Mouse (Mus musculus) intestine, embryonic 15.5 days (tissue): ENCODE results near the gene Syt2. TPM values are rescaled to one million over a fixed set of nuclear protein-coding genes. Genes with fewer than 3 reads are reported as not detected.

ENCODE experiments used
- ATAC-seq: fragments of 200-750 bp; cut with Nextera tagmentation; 2 replicates; pipeline ENCODE4 v1.8.0; 2017; ENCODE audit warnings: moderate TSS enrichment, moderate library complexity
- H3K27ac ChIP-seq: fragments of 300-500 bp; sonication (generic); 2 replicates; pipeline ENCODE4 v1.5.1; 2015; ENCODE audit warnings: mild to moderate bottlenecking, inconsistent platforms
- H3K27me3 ChIP-seq: fragments of 300-500 bp; sonication (generic); replicated peaks from 2 replicates; pipeline ENCODE4 v1.6.1; 2015; ENCODE audit warnings: inconsistent platforms
- H3K36me3 ChIP-seq: fragments of 300-500 bp; sonication (generic); 2 replicates; pipeline ENCODE4 v1.6.1; 2015; ENCODE audit warnings: inconsistent platforms
- H3K4me1 ChIP-seq: fragments of 300-500 bp; sonication (generic); replicated peaks from 2 replicates; pipeline ENCODE4 v1.6.1; 2015; ENCODE audit warnings: inconsistent platforms
- H3K4me2 ChIP-seq: fragments of 300-500 bp; sonication (generic); replicated peaks from 2 replicates; pipeline ENCODE4 v1.6.1; 2015; ENCODE audit warnings: mild to moderate bottlenecking, inconsistent platforms
- H3K4me3 ChIP-seq: fragments of 300-500 bp; sonication (generic); replicated peaks from 2 replicates; pipeline ENCODE4 v1.5.1; 2015; ENCODE audit warnings: inconsistent platforms
- H3K9ac ChIP-seq: fragments of 300-500 bp; sonication (generic); 2 replicates; pipeline ENCODE4 v1.6.1; 2015; ENCODE audit warnings: inconsistent platforms
- H3K9me3 ChIP-seq: fragments of 300-500 bp; sonication (generic); 2 replicates; pipeline ENCODE4 v1.6.1; 2016; ENCODE audit warnings: inconsistent platforms
- WGBS: fragments of 180-500 bp; shearing (Covaris S2); methylation state at CpG from one replicate; pipeline ENCODE4 v1.1.7; 2015; 5-methylcytosine and 5-hydroxymethylcytosine counted together
- polyA plus RNA-seq: library from polyadenylated mRNA; unstranded; fragments of >200 nt; fragmentation: Nextera tagmentation; extraction: Ambion mirVana; gene quantifications from 2 replicates; pipeline ENCODE4 v1.2.1, GENCODE M21; 2015

Gene Syt2
- polyA plus RNA-seq, 1 experiment from 2014 or later, result 2.0 TPM

DNA sequence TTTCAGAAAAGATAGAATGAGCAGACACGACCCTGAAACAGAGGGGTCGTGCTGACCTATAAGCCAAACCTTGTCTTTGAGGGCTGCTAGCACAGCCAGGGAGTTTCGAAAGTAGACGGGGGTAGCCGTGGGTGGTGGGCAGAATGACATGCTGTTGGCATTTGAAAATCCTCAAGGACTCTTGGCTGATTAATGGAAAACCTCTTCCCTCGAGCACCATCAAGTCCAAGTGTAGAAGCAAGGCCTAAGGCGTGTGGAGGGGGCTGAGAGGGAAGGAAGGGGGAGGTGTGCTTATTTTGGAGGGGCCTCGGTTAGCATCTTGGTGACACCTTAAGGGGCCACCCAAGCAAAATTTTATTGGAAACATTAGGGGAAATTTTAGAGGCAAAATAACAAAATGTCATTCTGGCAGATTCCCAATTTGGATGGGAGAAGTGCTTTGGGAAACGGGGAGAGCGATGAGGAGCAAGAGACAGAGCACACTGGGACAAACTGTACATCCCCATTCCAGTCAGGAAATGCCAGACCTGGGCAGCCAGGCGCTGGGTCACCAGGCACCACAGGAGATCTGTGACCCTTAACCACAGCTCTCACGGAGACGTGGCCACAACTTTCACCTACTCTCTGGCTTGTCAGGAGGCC is 109.2 kb downstream of the Syt2 start:
- Histone ChIP-seq H3K9me3 (no peaks in the 10 kb centered on the region), H3K4me3 (no peak overlapping the region), H3K27me3 (no peaks in the 10 kb centered on the region), H3K4me2 (no peak overlapping the region), H3K4me1 (peaks cover 53% of the 10 kb centered on the region), H3K36me3 (peaks cover 17% of the 10 kb centered on the region; the same call in 1 of the 2 replicates), H3K27ac (peak overlapping the region; percentile 52), H3K9ac (no peak overlapping the region)
- WGBS, result 55% methylated on average over 13 of the region's 13 CpGs
- ATAC-seq, result no peak

DNA sequence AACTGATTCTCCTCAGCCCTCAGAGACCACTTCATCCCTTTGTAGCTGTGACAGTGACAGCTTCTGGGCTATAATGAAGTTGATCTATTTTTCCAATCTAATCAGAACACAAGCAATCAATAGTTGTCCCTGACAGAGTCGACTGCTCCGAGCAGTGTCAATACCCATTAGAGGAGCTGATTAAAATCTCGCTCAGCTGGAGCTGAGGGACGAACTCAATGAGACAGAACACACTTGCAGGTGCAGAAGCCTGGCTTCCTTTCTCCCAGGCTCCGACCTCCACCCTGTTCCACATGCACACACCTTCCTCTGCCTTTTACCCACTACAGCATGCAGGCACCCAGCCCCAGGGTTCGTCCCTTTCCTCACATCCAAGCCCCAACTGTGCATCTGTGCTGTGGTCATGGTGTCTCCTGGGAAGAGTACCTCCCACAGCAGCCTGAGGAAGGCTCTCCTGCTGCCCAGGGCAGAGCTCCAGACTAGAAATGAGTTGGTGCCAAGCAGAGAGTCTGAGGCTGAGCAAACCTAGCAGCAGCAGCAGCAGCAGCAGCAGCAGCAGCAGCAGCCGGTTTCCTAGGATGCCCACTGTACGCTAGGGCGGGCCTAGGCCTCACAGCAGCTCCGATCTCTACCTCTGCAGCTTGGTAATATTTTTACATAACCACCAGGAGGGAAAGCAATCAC is 109.9 kb downstream of the Syt2 start:
- WGBS, result 76% methylated on average over 10 of the region's 10 CpGs
- ATAC-seq, result no peak
- Histone ChIP-seq H3K9me3 (no peaks in the 10 kb centered on the region), H3K4me1 (peaks cover 53% of the 10 kb centered on the region), H3K27ac (peak overlapping the region; percentile 52; the same call in 1 of the 2 replicates), H3K4me2 (no peak overlapping the region), H3K27me3 (no peaks in the 10 kb centered on the region), H3K9ac (no peak overlapping the region), H3K36me3 (peaks cover 17% of the 10 kb centered on the region; the same call in 1 of the 2 replicates), H3K4me3 (no peak overlapping the region)

DNA sequence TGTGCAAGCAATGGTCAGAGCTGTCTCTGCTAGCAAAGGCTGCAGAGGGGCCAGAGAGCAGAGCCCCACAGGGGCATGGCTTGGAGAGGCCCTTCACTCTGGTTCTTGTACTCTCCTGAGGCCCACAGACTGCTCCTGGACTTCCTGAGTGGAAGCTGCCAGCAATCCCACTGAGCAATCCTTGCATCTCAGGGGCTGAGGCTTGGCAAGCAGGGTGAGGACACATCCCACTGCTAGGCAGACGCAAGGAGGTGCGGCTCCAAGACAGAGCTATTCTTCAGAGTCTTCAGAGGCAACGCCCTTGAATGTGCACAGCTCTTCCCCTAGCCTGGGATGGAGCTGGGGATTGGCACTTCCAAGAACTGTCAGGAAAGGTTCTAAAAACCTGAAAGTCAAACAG is 110.8 kb downstream of the Syt2 start:
- Histone ChIP-seq H3K9ac (no peak overlapping the region), H3K4me1 (peaks cover 46% of the 10 kb centered on the region), H3K36me3 (peaks cover 17% of the 10 kb centered on the region; the same call in 1 of the 2 replicates), H3K4me3 (no peak overlapping the region), H3K27ac (peak overlapping the region; percentile 38), H3K9me3 (no peaks in the 10 kb centered on the region), H3K4me2 (no peak overlapping the region), H3K27me3 (no peaks in the 10 kb centered on the region)
- 46% methylated on average over 3 of the region's 3 CpGs for WGBS
- ATAC-seq, result no peak

DNA sequence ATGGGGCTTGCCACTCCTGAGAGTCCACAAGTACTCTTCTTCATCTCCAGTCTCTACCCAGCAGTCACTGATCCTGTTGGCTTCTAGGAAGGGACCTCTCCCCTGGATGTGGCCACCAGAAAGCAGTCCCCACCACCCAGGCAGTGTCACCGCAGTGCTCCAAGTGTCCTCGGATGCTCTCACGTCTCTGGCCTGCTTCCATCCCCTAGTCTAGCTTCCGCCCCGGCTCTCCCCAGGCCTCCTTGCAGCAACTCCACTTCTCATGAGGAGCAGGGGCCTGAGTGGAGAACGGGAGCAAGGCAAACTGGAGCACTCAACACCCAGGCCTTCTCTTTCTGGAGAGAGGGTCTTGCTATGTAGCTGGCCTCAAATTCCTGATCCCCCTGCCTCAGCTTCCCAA is 112.7 kb downstream of the Syt2 start:
- Histone ChIP-seq H3K36me3 (peaks cover 17% of the 10 kb centered on the region; the same call in 1 of the 2 replicates), H3K4me3 (no peak overlapping the region), H3K9ac (no peak overlapping the region), H3K9me3 (no peaks in the 10 kb centered on the region), H3K4me1 (peaks cover 33% of the 10 kb centered on the region), H3K27ac (no peak overlapping the region), H3K4me2 (no peak overlapping the region), H3K27me3 (no peaks in the 10 kb centered on the region)
- ATAC-seq, result no peak
- WGBS, result 88% methylated on average over 6 of the region's 6 CpGs

DNA sequence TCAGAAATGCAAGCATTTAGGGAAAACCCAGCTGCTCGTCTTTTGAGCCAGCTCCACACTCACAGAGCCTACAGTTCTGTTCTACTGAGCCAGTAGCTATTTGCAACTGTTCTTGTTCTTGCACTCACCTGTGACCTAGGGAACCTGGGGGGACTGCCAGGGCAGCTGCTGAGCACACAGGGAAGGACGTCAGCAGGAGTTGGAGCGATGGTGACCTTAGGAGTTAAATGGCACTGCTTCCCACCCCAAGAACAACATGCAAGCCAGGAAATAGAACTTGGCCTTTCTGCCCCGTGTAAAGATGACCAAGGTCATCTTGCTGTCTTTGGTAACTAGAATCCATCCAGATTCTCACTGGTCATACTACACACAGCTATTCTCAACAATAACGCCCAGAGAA is 114.2 kb downstream of the Syt2 start:
- 78% methylated on average over 5 of the region's 5 CpGs for WGBS
- Histone ChIP-seq H3K4me1 (peaks cover 36% of the 10 kb centered on the region), H3K27me3 (no peaks in the 10 kb centered on the region), H3K4me2 (no peak overlapping the region), H3K9ac (no peak overlapping the region), H3K36me3 (peaks cover 17% of the 10 kb centered on the region; the same call in 1 of the 2 replicates), H3K9me3 (no peaks in the 10 kb centered on the region), H3K27ac (no peak overlapping the region), H3K4me3 (no peak overlapping the region)
- no peak for ATAC-seq

DNA sequence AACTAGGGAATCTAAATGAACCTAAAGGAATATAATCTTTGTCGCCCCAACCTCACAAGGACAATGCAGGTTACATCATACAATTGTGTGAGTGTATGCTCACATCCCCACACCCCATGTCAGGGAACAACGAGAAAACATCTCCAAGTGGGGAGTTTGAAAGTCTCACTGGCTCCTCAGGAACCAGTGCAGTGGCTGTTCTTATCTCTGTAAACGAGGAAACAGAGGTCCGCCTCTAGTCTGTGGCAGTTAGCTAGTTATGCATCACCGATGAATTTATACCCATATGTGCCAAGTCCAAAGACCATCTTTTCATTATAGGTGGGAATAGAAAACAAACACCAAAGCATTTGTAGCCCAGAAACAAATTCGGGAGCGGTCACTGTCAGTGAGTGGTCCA is 115.1 kb downstream of the Syt2 start:
- H3K9me3 ChIP-seq, result no peaks in the 10 kb centered on the region
- H3K4me1 ChIP-seq, result peaks cover 31% of the 10 kb centered on the region
- H3K27ac ChIP-seq, result no peak overlapping the region
- 78% methylated on average over 7 of the region's 7 CpGs for WGBS
- peaks cover 17% of the 10 kb centered on the region; the same call in 1 of the 2 replicates for H3K36me3 ChIP-seq
- no peak for ATAC-seq
- H3K4me3 ChIP-seq, result no peak overlapping the region
- H3K9ac ChIP-seq, result no peak overlapping the region
- no peak overlapping the region for H3K4me2 ChIP-seq
- H3K27me3 ChIP-seq, result no peaks in the 10 kb centered on the region

DNA sequence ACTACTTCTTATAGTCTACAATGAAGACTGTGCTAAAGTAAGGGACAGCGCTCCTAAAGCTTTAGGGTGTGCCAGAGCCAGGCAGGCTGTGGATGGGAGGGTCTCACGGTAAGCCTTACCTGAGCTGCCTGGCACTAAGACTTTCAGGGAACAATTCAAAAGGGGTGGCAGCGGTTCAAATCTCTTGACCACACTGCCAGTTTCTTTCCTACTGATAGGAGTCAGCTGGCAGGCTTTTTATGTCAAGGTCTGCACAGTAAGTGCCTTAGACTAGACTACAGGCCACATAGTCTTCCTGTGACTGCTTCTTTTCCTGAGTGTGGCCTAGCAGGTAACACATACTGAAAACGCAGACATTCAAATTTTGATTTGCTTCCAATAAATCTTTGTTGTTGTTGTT is 116.8 kb downstream of the Syt2 start:
- no peaks in the 10 kb centered on the region for H3K9me3 ChIP-seq
- no peak for ATAC-seq
- WGBS, result 96% methylated on average over 4 of the region's 4 CpGs

DNA sequence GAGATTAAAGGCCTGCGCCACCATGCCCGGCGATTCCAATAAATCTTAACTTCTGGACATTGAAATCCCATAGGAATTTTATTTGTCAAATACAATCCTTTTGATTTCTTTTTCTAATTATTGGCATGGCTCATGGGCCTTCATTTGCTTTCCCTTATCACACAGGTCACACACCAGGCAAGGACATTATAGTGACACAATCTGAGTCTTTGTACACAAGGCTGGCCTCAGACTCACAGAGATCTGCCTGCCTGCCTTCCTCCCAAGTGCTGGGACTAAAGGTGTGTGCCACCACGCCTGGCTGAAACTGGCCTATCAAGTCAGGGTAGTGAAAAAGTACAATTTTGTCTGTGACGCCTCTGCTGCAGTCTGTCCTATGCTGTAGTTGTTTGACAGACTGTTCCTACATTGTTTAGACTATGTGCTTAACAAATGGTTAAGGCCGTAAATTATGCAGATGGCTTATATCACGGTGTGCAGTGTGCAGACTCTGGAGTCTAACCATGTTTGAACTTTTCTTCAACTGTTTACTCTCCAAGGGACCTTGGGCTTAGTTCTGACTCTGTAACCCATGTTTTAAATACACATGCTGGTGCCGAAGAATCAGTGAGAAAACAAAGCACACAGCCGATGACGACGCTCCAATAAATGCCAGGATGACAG is 117.4 kb downstream of the Syt2 start:
- H3K9me3 ChIP-seq, result no peaks in the 10 kb centered on the region
- peak; percentile 88 for ATAC-seq
- WGBS, result 33% methylated on average over 11 of the region's 11 CpGs
- no peak overlapping the region for H3K4me3 ChIP-seq
- H3K4me2 ChIP-seq, result no peak overlapping the region
- no peaks in the 10 kb centered on the region for H3K27me3 ChIP-seq
- no peak overlapping the region for H3K9ac ChIP-seq
- peaks cover 23% of the 10 kb centered on the region for H3K4me1 ChIP-seq
- H3K27ac ChIP-seq, result peak overlapping the region; percentile 85
- peaks cover 13% of the 10 kb centered on the region; the same call in 1 of the 2 replicates for H3K36me3 ChIP-seq

More for the DNA sequence above, 116.8 kb downstream of the Syt2 start:
- Histone ChIP-seq H3K4me1 (peaks cover 23% of the 10 kb centered on the region), H3K27ac (no peak overlapping the region), H3K4me3 (no peak overlapping the region), H3K27me3 (no peaks in the 10 kb centered on the region), H3K9ac (no peak overlapping the region), H3K4me2 (no peak overlapping the region), H3K36me3 (peaks cover 16% of the 10 kb centered on the region; the same call in 1 of the 2 replicates)

DNA sequence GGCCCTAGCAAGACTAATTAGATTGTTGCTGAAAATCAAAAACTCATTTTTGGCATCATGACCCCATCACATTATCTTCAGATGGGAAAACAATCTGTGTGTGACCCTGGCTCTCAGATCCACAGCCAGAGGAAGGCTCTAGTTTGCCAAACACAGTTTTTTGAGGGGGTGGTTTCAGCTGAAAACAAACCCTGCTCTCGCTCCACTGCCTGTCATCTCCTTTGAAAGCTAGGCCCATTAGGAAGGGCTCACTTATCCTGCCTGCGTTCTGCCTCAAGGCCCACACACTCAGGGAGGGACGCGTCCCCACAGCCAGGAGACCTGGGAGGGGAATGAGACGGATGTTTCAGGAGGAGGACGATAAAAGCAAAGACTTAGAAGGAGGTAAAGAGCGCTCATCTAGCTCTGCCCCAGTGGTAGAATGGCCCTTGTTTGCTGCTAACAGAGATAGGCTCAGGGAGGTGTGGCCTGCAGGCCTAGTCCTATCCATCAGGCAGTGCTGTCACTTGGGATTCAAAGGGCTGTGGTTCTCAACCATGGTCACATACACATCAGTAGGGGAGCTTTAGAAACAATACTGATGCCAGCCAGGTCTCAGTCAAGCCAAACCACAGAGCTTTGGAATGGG is 118.5 kb downstream of the Syt2 start:
- peaks cover 23% of the 10 kb centered on the region for H3K4me1 ChIP-seq
- no peak overlapping the region for H3K4me2 ChIP-seq
- no peak overlapping the region for H3K9ac ChIP-seq
- no peak overlapping the region for H3K4me3 ChIP-seq
- H3K27me3 ChIP-seq, result no peaks in the 10 kb centered on the region
- H3K36me3 ChIP-seq, result 0 out of 2 replicates have a peak, but pooled peaks cover 4% of the 10 kb centered on the region
- no peak for ATAC-seq
- H3K27ac ChIP-seq, result peak overlapping the region; percentile 85
- 34% methylated on average over 7 of the region's 7 CpGs for WGBS
- no peaks in the 10 kb centered on the region for H3K9me3 ChIP-seq

DNA sequence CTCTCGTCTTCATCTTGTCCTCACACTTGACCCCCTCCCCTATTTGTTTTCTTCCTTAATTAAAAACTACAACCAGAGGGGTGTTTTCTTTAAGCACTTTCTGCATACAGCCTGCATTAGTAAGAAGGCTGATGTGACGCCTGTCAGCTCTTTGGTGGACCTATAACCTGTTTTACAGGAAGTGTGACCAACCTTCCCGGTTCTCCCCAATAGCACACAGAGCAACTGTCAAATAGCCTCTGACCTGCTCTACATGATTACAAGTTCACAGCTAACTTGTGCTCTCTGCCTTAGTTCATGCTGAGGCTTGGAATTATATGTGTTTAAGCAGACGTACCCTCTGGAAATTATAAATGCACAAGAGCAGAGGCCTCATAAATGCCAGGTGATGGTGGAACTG is 120.0 kb downstream of the Syt2 start:
- H3K9me3 ChIP-seq, result no peaks in the 10 kb centered on the region
- peak overlapping the region; percentile 85; the same call in 1 of the 2 replicates for H3K27ac ChIP-seq
- H3K4me1 ChIP-seq, result peaks cover 24% of the 10 kb centered on the region
- 0 out of 2 replicates have a peak, but pooled peaks cover 6% of the 10 kb centered on the region for H3K36me3 ChIP-seq
- H3K4me2 ChIP-seq, result no peak overlapping the region
- no peak overlapping the region for H3K9ac ChIP-seq
- ATAC-seq, result no peak
- H3K27me3 ChIP-seq, result no peaks in the 10 kb centered on the region
- 78% methylated on average over 4 of the region's 4 CpGs for WGBS
- no peak overlapping the region for H3K4me3 ChIP-seq

DNA sequence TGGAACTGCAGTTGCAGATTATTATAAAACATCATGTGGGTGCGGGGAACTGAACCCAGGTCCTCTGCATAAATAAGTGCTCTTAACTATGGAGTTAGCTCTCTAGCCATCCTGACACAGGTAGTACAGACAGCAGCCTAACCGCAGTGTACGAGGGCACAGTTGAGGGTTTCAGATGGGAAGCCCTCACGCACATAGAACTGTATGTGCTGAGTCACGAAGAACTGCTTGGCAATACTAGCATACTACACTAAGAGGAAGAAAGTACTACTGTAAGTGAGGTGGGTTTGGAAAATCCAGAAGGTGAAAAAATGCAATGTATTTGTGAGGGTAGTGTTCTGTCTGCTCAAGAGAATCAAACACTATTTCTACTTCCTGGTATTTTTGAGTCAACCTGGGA is 123.8 kb downstream of the Syt2 start:
- H3K4me2 ChIP-seq, result no peak overlapping the region
- 97% methylated on average over 5 of the region's 5 CpGs for WGBS
- no peaks in the 10 kb centered on the region for H3K27me3 ChIP-seq
- peaks cover 39% of the 10 kb centered on the region for H3K4me1 ChIP-seq
- no peak overlapping the region for H3K9ac ChIP-seq
- ATAC-seq, result no peak
- H3K4me3 ChIP-seq, result no peak overlapping the region
- H3K36me3 ChIP-seq, result 0 out of 2 replicates have a peak, but pooled peaks cover 8% of the 10 kb centered on the region
- peak overlapping the region; percentile 58; the same call in 1 of the 2 replicates for H3K27ac ChIP-seq
- H3K9me3 ChIP-seq, result no peaks in the 10 kb centered on the region

DNA sequence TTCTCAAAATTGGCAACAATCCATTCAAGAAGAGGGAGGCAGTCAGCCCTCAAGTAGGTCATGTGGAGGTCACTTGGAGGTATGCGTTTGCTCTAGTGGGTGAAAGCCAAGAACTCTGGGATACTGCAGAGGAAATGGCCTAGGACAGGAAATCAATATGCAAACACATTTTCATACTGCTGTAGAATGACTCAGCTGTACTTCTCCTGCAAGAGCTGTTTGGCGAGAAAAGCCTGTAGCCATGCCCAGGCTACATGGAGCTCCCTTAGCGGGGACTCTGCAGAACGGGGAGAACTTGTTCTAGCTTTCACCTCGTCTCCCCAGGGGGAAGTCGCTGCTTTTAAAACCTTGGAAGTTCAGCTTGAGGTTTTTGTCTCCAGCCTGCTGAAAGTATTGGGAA is 124.9 kb downstream of the Syt2 start:
- ATAC-seq, result peak; percentile 82
- Histone ChIP-seq H3K9me3 (no peaks in the 10 kb centered on the region), H3K9ac (no peak overlapping the region), H3K4me2 (no peak overlapping the region), H3K27ac (peak overlapping the region; percentile 84), H3K36me3 (0 out of 2 replicates have a peak, but pooled peaks cover 8% of the 10 kb centered on the region), H3K4me3 (no peak overlapping the region), H3K27me3 (no peaks in the 10 kb centered on the region), H3K4me1 (peaks cover 41% of the 10 kb centered on the region)
- WGBS, result 29% methylated on average over 6 of the region's 6 CpGs
